14 mouse cellular contexts compared by ENCODE assay signal in the genomic region with DNA sequence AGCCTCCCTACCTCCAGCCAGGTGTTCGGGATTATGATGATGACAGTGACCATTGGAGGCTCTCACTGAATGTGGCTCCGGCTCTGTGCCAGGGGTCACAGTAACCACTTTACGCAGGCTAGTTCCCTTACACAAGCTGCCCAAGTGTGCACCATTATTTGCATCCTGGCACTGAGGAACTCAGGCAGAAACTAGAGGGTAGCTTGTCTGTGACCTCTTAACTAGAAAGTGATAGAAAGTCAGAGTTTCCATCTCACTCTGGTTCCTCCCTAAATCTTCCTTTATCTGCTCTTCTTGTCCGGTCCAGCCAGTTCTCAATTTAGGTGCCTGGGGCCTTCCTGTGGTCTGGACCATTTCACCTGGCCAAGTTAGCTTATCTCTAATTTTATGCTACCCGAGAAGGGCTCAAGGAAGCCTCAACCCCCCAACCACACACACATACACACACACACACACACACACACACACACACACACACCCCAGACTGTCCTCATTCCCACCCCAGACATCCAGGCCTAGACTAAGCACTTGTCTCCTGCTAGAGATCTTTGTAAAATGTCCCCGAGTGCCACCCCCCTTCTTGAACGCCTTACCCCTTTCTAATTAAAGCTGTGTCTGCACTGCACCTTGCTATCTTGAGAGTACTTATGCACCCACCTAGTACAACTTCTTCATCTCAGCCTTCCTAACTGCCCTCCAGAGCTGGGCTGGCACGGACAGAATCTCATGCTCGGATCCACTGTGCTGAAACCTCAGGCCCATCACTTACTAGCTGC. TPM values are rescaled to one million over a fixed set of nuclear protein-coding genes. Genes with fewer than 3 reads are reported as not detected.
DNase-seq lines count a peak whose midpoint lies in the region; ATAC-seq and TF ChIP-seq lines count a peak whose summit lies in the region.
"Had no signal": no experiment of that assay in that cellular context is flagged by ENCODE, and none has a peak within 500 bp of the region (broad histone marks: within the 10 kb centered on the region; RNA-seq: fewer than 3 reads in every experiment).

No protein-coding gene starts in this region.

- H3K27ac ChIP-seq in embryonic facial prominence, embryonic 13.5 days = peak overlapping the region; percentile 78; the same call in 1 of the 2 replicates
- H3K27ac ChIP-seq in embryonic facial prominence, embryonic 10.5 days (replicated peaks) = no peak overlapping the region
- peak overlapping the region; percentile 35; the same call in 1 of the 2 replicates for H3K27ac ChIP-seq in heart, embryonic 12.5 days (ENCODE audit: poor library complexity, severe bottlenecking)
- H3K27ac ChIP-seq in limb, embryonic 13.5 days = peak overlapping the region; percentile 52; the same call in 1 of the 2 replicates
- H3K27ac ChIP-seq in limb, embryonic 10.5 days = no peak overlapping the region
- H3K27ac ChIP-seq in olfactory bulb, adult 2 months (ENCODE audit: insufficient read depth, low read depth, low read length) = peak overlapping the region; percentile 39; the same call in 1 of the 2 replicates
- H3K27ac ChIP-seq in kidney, adult 2 months (ENCODE audit: insufficient read depth, low read depth, low read length) = no peak overlapping the region
- H3K27ac ChIP-seq: hindbrain, embryonic 10.5 days had no signal

- H3K36me3 ChIP-seq in embryonic facial prominence, embryonic 13.5 days = no peaks in the 10 kb centered on the region
- H3K36me3 ChIP-seq in embryonic facial prominence, embryonic 10.5 days (replicated peaks) = no peaks in the 10 kb centered on the region
- H3K36me3 ChIP-seq in heart, embryonic 12.5 days = no peaks in the 10 kb centered on the region
- no peaks in the 10 kb centered on the region for H3K36me3 ChIP-seq in limb, embryonic 13.5 days
- no peaks in the 10 kb centered on the region for H3K36me3 ChIP-seq in limb, embryonic 10.5 days
- H3K36me3 ChIP-seq in kidney, adult 2 months (ENCODE audit: control insufficient read depth, insufficient read depth, low read length) = no peaks in the 10 kb centered on the region
- H3K36me3 ChIP-seq: hindbrain, embryonic 10.5 days had no signal

- H3K27me3 ChIP-seq in embryonic facial prominence, embryonic 13.5 days = no peaks in the 10 kb centered on the region; the same call in 1 of the 2 replicates
- H3K27me3 ChIP-seq in embryonic facial prominence, embryonic 10.5 days (replicated peaks; ENCODE audit: low read depth, poor library complexity, severe bottlenecking) = no peaks in the 10 kb centered on the region
- H3K27me3 ChIP-seq in heart, embryonic 12.5 days (replicated peaks) = no peaks in the 10 kb centered on the region
- H3K27me3 ChIP-seq in limb, embryonic 13.5 days = no peaks in the 10 kb centered on the region
- no peaks in the 10 kb centered on the region for H3K27me3 ChIP-seq in limb, embryonic 10.5 days (ENCODE audit: low read depth, poor library complexity, severe bottlenecking)
- no peaks in the 10 kb centered on the region for H3K27me3 ChIP-seq in kidney, adult 2 months (replicated peaks; ENCODE audit: control insufficient read depth, insufficient read depth, low read length)

- H3K4me2 ChIP-seq in embryonic facial prominence, embryonic 13.5 days = no peak overlapping the region
- H3K4me2 ChIP-seq in heart, embryonic 12.5 days = peak overlapping the region; percentile 20
- no peak overlapping the region for H3K4me2 ChIP-seq in limb, embryonic 13.5 days (replicated peaks)
- H3K4me2 ChIP-seq: midbrain, embryonic 11.5 days had no signal

- ATAC-seq in embryonic facial prominence, embryonic 13.5 days (ENCODE audit: insufficient number of reproducible peaks, insufficient read depth, low FRiP score, low TSS enrichment, low read depth) = no peak
- no peak for ATAC-seq in heart, embryonic 12.5 days (ENCODE audit: insufficient number of reproducible peaks, low FRiP score)
- ATAC-seq in limb, embryonic 13.5 days (ENCODE audit: low FRiP score, low read depth) = no peak

- no peak for DNase-seq in embryonic facial prominence, embryonic 10.5 days (ENCODE audit: low spot score)
- no peak for DNase-seq in heart, postnatal 14 days
- DNase-seq in limb, embryonic 10.5 days (ENCODE audit: low spot score) = no peak
- DNase-seq in kidney, adult 2 months = no peak
- DNase-seq: kidney, adult 11 months; layer of hippocampus, adult 9-11 months; liver; thymus, adult 2 months had no signal

- peaks cover 26% of the 10 kb centered on the region for H3K4me1 ChIP-seq in embryonic facial prominence, embryonic 13.5 days
- peaks cover 14% of the 10 kb centered on the region for H3K4me1 ChIP-seq in embryonic facial prominence, embryonic 10.5 days
- peaks cover 33% of the 10 kb centered on the region for H3K4me1 ChIP-seq in heart, embryonic 12.5 days (replicated peaks)
- peaks cover 7% of the 10 kb centered on the region for H3K4me1 ChIP-seq in limb, embryonic 13.5 days
- peaks cover 9% of the 10 kb centered on the region for H3K4me1 ChIP-seq in limb, embryonic 10.5 days
- peaks cover 8% of the 10 kb centered on the region for H3K4me1 ChIP-seq in olfactory bulb, adult 2 months (ENCODE audit: control insufficient read depth, insufficient read depth, low read length)
- peaks cover 6% of the 10 kb centered on the region; the same call in 1 of the 2 replicates for H3K4me1 ChIP-seq in kidney, adult 2 months (ENCODE audit: control insufficient read depth, insufficient read depth, low read length)

- WGBS in embryonic facial prominence, embryonic 13.5 days = 67% methylated on average over 9 of the region's 9 CpGs
- WGBS in embryonic facial prominence, embryonic 10.5 days = 81% methylated on average over 9 of the region's 9 CpGs
- 56% methylated on average over 9 of the region's 9 CpGs for WGBS in heart, embryonic 12.5 days
- WGBS in limb, embryonic 13.5 days = 78% methylated on average over 9 of the region's 9 CpGs
- 78% methylated on average over 9 of the region's 9 CpGs for WGBS in limb, embryonic 10.5 days
- 69% methylated on average over 9 of the region's 9 CpGs for WGBS in olfactory bulb, adult 2 months
- WGBS in kidney, adult 2 months = 88% methylated on average over 9 of the region's 9 CpGs

- H3K9ac ChIP-seq in embryonic facial prominence, embryonic 13.5 days = no peak overlapping the region
- no peak overlapping the region for H3K9ac ChIP-seq in heart, embryonic 12.5 days
- H3K9ac ChIP-seq in limb, embryonic 13.5 days = no peak overlapping the region

- no peaks in the 10 kb centered on the region for H3K9me3 ChIP-seq in embryonic facial prominence, embryonic 13.5 days
- H3K9me3 ChIP-seq in embryonic facial prominence, embryonic 10.5 days = no peaks in the 10 kb centered on the region
- H3K9me3 ChIP-seq in heart, embryonic 12.5 days (replicated peaks) = no peaks in the 10 kb centered on the region; the same call in 1 of the 2 replicates
- no peaks in the 10 kb centered on the region for H3K9me3 ChIP-seq in limb, embryonic 13.5 days
- no peaks in the 10 kb centered on the region for H3K9me3 ChIP-seq in limb, embryonic 10.5 days (replicated peaks)
- H3K9me3 ChIP-seq: hindbrain, embryonic 10.5 days had no signal

- no peak for TF ChIP-seq CTCF in olfactory bulb, adult 2 months (IDR thresholded peaks at IDR 0.05; ENCODE audit: insufficient read depth, low read depth, low read length)
- TF ChIP-seq CTCF in kidney, adult 2 months (conservative IDR thresholded peaks at IDR 0.05; ENCODE audit: insufficient read depth, insufficient read length, low read depth, low read length) = no peak

- intact Hi-C loops in heart, postnatal 14 days (cut with DNase I) = no loop called here

- H3K4me3 ChIP-seq in embryonic facial prominence, embryonic 13.5 days = no peak overlapping the region
- H3K4me3 ChIP-seq in embryonic facial prominence, embryonic 10.5 days = no peak overlapping the region
- H3K4me3 ChIP-seq in heart, embryonic 12.5 days = no peak overlapping the region
- no peak overlapping the region for H3K4me3 ChIP-seq in limb, embryonic 13.5 days
- no peak overlapping the region for H3K4me3 ChIP-seq in limb, embryonic 10.5 days
- no peak overlapping the region for H3K4me3 ChIP-seq in olfactory bulb, adult 2 months (ENCODE audit: insufficient read depth, low read depth, low read length)
- H3K4me3 ChIP-seq in kidney, adult 2 months (ENCODE audit: insufficient read depth, low read depth, low read length) = no peak overlapping the region
- H3K4me3 ChIP-seq: hindbrain, embryonic 10.5 days had no signal

- no peak for TF ChIP-seq POLR2A in olfactory bulb, adult 2 months (IDR thresholded peaks at IDR 0.05; ENCODE audit: insufficient read depth, low read depth, low read length)
- no peak for TF ChIP-seq POLR2A in kidney, adult 2 months (IDR thresholded peaks at IDR 0.05; ENCODE audit: low read depth, low read length)

RNA-seq across cellular contexts. Expression of a gene that starts 4.8 kb away (rescaled TPM):
- polyA plus RNA-seq in embryonic facial prominence, embryonic 13.5 days (2015; fragmentation: Nextera tagmentation; extraction: Ambion mirVana) = 19.8 and 20.2 TPM in 2 replicates
- polyA plus RNA-seq in embryonic facial prominence, embryonic 10.5 days (2016; fragmentation: Nextera tagmentation; extraction: Ambion mirVana) = 30.2 and 30.3 TPM in 2 replicates
- 23.4 and 23.9 TPM in 2 replicates for polyA plus RNA-seq in heart, embryonic 12.5 days (2016; fragmentation: Nextera tagmentation; extraction: Ambion mirVana)
- 10 to 100 TPM; 24.8 to 25.9 TPM for total RNA-seq in heart, postnatal 14 days (2021)
- 19.4 and 21.9 TPM in 2 replicates for polyA plus RNA-seq in limb, embryonic 13.5 days (2015; fragmentation: Nextera tagmentation; extraction: Ambion mirVana)
- 27.3 and 30.3 TPM in 2 replicates for polyA plus RNA-seq in limb, embryonic 10.5 days (2016; fragmentation: Nextera tagmentation; extraction: Ambion mirVana)
- not detected in 2 replicates for polyA plus RNA-seq in olfactory bulb, adult 2 months (2012; ENCODE audit: insufficient read depth, insufficient read length, low replicate concordance, missing spikeins)
- polyA plus RNA-seq in kidney, adult 2 months (2012; rRNA removed) = 8.3 and 8.6 TPM in 2 replicates

RNA-seq across cellular contexts. Expression of a gene that starts 22.1 kb away (rescaled TPM):
- 15.8 and 21.2 TPM in 2 replicates for polyA plus RNA-seq in embryonic facial prominence, embryonic 13.5 days (2015; fragmentation: Nextera tagmentation; extraction: Ambion mirVana)
- polyA plus RNA-seq in embryonic facial prominence, embryonic 10.5 days (2016; fragmentation: Nextera tagmentation; extraction: Ambion mirVana) = 11.2 and 12.1 TPM in 2 replicates
- polyA plus RNA-seq in heart, embryonic 12.5 days (2016; fragmentation: Nextera tagmentation; extraction: Ambion mirVana) = 19.6 and 21.6 TPM in 2 replicates
- total RNA-seq in heart, postnatal 14 days (2021) = 10 to 100 TPM; 16.0 to 17.0 TPM
- 20.3 and 21.3 TPM in 2 replicates for polyA plus RNA-seq in limb, embryonic 13.5 days (2015; fragmentation: Nextera tagmentation; extraction: Ambion mirVana)
- polyA plus RNA-seq in limb, embryonic 10.5 days (2016; fragmentation: Nextera tagmentation; extraction: Ambion mirVana) = 16.4 and 18.5 TPM in 2 replicates
- not detected in 2 replicates for polyA plus RNA-seq in olfactory bulb, adult 2 months (2012; ENCODE audit: insufficient read depth, insufficient read length, low replicate concordance, missing spikeins)
- 94.0 and 101 TPM in 2 replicates for polyA plus RNA-seq in kidney, adult 2 months (2012; rRNA removed)

RNA-seq across cellular contexts. Expression of a gene that starts 41.4 kb away (rescaled TPM):
- 5.9 and 9.8 TPM in 2 replicates for polyA plus RNA-seq in embryonic facial prominence, embryonic 13.5 days (2015; fragmentation: Nextera tagmentation; extraction: Ambion mirVana)
- polyA plus RNA-seq in embryonic facial prominence, embryonic 10.5 days (2016; fragmentation: Nextera tagmentation; extraction: Ambion mirVana) = 0.36 and 0.67 TPM in 2 replicates
- 0.27 and 0.52 TPM in 2 replicates for polyA plus RNA-seq in heart, embryonic 12.5 days (2016; fragmentation: Nextera tagmentation; extraction: Ambion mirVana)
- 1 to 10 TPM; 2.4 to 2.9 TPM for total RNA-seq in heart, postnatal 14 days (2021)
- polyA plus RNA-seq in limb, embryonic 13.5 days (2015; fragmentation: Nextera tagmentation; extraction: Ambion mirVana) = 8.9 and 12.8 TPM in 2 replicates
- 3.8 and 4.4 TPM in 2 replicates for polyA plus RNA-seq in limb, embryonic 10.5 days (2016; fragmentation: Nextera tagmentation; extraction: Ambion mirVana)
- not detected in 2 replicates for polyA plus RNA-seq in olfactory bulb, adult 2 months (2012; ENCODE audit: insufficient read depth, insufficient read length, low replicate concordance, missing spikeins)
- polyA plus RNA-seq in kidney, adult 2 months (2012; rRNA removed) = 224 and 296 TPM in 2 replicates

Comparison
In these comparisons a context has a peak if more than half of its experiments do, and no peak if none do; other contexts are left out.
1. H3K27ac ChIP-seq: peak in embryonic facial prominence, embryonic 13.5 days (single experiment), heart, embryonic 12.5 days (single experiment), limb, embryonic 13.5 days (single experiment) and olfactory bulb, adult 2 months (single experiment); none in embryonic facial prominence, embryonic 10.5 days (single experiment), limb, embryonic 10.5 days (single experiment) and kidney, adult 2 months (single experiment).
2. RNA of a gene that starts 22.1 kb away (polyA plus RNA-seq): 94.0 to 101 TPM in kidney, adult 2 months, 20.3 to 21.3 TPM in limb, embryonic 13.5 days, 15.8 to 21.2 TPM in embryonic facial prominence, embryonic 13.5 days, 19.6 to 21.6 TPM in heart, embryonic 12.5 days, 16.4 to 18.5 TPM in limb, embryonic 10.5 days and 11.2 to 12.1 TPM in embryonic facial prominence, embryonic 10.5 days; not detected in olfactory bulb, adult 2 months; every median in the first group is over 10 times any median in the second.
3. RNA of a gene that starts 41.4 kb away (polyA plus RNA-seq): 224 to 296 TPM in kidney, adult 2 months; 8.9 to 12.8 TPM in limb, embryonic 13.5 days, 5.9 to 9.8 TPM in embryonic facial prominence, embryonic 13.5 days, 3.8 to 4.4 TPM in limb, embryonic 10.5 days, 0.36 to 0.67 TPM in embryonic facial prominence, embryonic 10.5 days, 0.27 to 0.52 TPM in heart, embryonic 12.5 days and not detected in olfactory bulb, adult 2 months; every median in the first group is over 10 times any median in the second.